Mouse (Mus musculus) CD4-positive helper T cell, adult 2 months (primary cell): Measurements from ENCODE around the gene Gstcd.

ENCODE experiments used
- DNase-seq: peaks from one replicate; pipeline ENCODE4 v3.0.0-alpha.2; 2012; ENCODE audit warnings: low read depth, missing footprints, low spot score

Gstcd gene

GRCm38 (mm10) chr3:133026977-133027376 lies 64.9 kb downstream of the Gstcd start:
- no peak for DNase-seq

- DNase-seq: no peak
Measured at GRCm38 (mm10) chr3:133007250-133007649, 84.6 kb downstream of the Gstcd start.

- DNase-seq: no peak
Measured at GRCm38 (mm10) chr3:132996299-132996698, 95.5 kb downstream of the Gstcd start.

GRCm38 (mm10) chr3:132995904-132996267 lies 95.9 kb downstream of the Gstcd start:
- no peak for DNase-seq

- no peak for DNase-seq
Measured at GRCm38 (mm10) chr3:132995172-132995903, 96.5 kb downstream of the Gstcd start.

- DNase-seq: no peak
Measured at GRCm38 (mm10) chr3:132986188-132986587, 105.6 kb downstream of the Gstcd start.

GRCm38 (mm10) chr3:132983845-132984485 lies 107.9 kb downstream of the Gstcd start:
- no peak for DNase-seq

GRCm38 (mm10) chr3:132981968-132982367 lies 109.9 kb downstream of the Gstcd start:
- no peak for DNase-seq

GRCm38 (mm10) chr3:132979781-132980461 lies 111.9 kb downstream of the Gstcd start:
- no peak for DNase-seq

- no peak for DNase-seq
Measured at GRCm38 (mm10) chr3:132966255-132966654, 125.6 kb downstream of the Gstcd start.

- no peak for DNase-seq
Measured at GRCm38 (mm10) chr3:132964715-132965507, 126.9 kb downstream of the Gstcd start.

- DNase-seq: no peak
Measured at GRCm38 (mm10) chr3:132962631-132963361, 129.0 kb downstream of the Gstcd start.

- DNase-seq: no peak
Measured at GRCm38 (mm10) chr3:132950529-132950880, 141.3 kb downstream of the Gstcd start.

GRCm38 (mm10) chr3:132949791-132950528 lies 141.9 kb downstream of the Gstcd start, which contains the start of gene Npnt:
Npnt (minus strand) TSS chr3:132950291.
- peak; percentile 14 for DNase-seq

- DNase-seq: peak; percentile 11
Measured at GRCm38 (mm10) chr3:132949380-132949790, 142.4 kb downstream of the Gstcd start.

- no peak for DNase-seq
Measured at GRCm38 (mm10) chr3:132948298-132948795, 143.5 kb downstream of the Gstcd start.

GRCm38 (mm10) chr3:132946086-132946485 lies 145.7 kb downstream of the Gstcd start:
- no peak for DNase-seq

GRCm38 (mm10) chr3:132945669-132946068 lies 146.2 kb downstream of the Gstcd start:
- no peak for DNase-seq

GRCm38 (mm10) chr3:132944609-132945008 lies 147.2 kb downstream of the Gstcd start:
- no peak for DNase-seq

- no peak for DNase-seq
Measured at GRCm38 (mm10) chr3:132944193-132944592, 147.6 kb downstream of the Gstcd start.
